Mouse (Mus musculus) 3134 (cell line): ENCODE measurements around the gene Mef2c.

ENCODE experiments used
- DNase-seq: peaks from one replicate; pipeline ENCODE4 v3.0.0-alpha.2; 2011; ENCODE audit warnings: low spot score; ENCODE audit not compliant: insufficient read length; ENCODE audit errors: extremely low read depth

Gene Mef2c

GRCm38 (mm10) chr13:83568759-83569256, 65.0 kb downstream of the Mef2c start:
- no peak for DNase-seq

- no peak for DNase-seq
Measured at GRCm38 (mm10) chr13:83571973-83572447, 68.2 kb downstream of the Mef2c start.

- DNase-seq: no peak
Measured at GRCm38 (mm10) chr13:83572469-83572868, 68.6 kb downstream of the Mef2c start.

GRCm38 (mm10) chr13:83573327-83573726, 69.5 kb downstream of the Mef2c start:
- no peak for DNase-seq

- no peak for DNase-seq
Measured at GRCm38 (mm10) chr13:83573855-83574583, 70.2 kb downstream of the Mef2c start.

- no peak for DNase-seq
Measured at GRCm38 (mm10) chr13:83574866-83575265, 71.0 kb downstream of the Mef2c start.

GRCm38 (mm10) chr13:83579410-83579809, 75.6 kb downstream of the Mef2c start:
- no peak for DNase-seq

- DNase-seq: no peak
Measured at GRCm38 (mm10) chr13:83580856-83581255, 77.0 kb downstream of the Mef2c start.

- DNase-seq: no peak
Measured at GRCm38 (mm10) chr13:83582564-83582963, 78.7 kb downstream of the Mef2c start.

- DNase-seq: no peak
Measured at GRCm38 (mm10) chr13:83583881-83584280, 80.0 kb downstream of the Mef2c start.

GRCm38 (mm10) chr13:83585359-83585758, 81.5 kb downstream of the Mef2c start:
- no peak for DNase-seq

- no peak for DNase-seq
Measured at GRCm38 (mm10) chr13:83588186-83588585, 84.4 kb downstream of the Mef2c start.

- no peak for DNase-seq
Measured at GRCm38 (mm10) chr13:83590886-83591285, 87.1 kb downstream of the Mef2c start.

GRCm38 (mm10) chr13:83595429-83595828, 91.6 kb downstream of the Mef2c start:
- no peak for DNase-seq

GRCm38 (mm10) chr13:83596989-83597738, 93.3 kb downstream of the Mef2c start:
- DNase-seq: no peak

- DNase-seq: no peak
Measured at GRCm38 (mm10) chr13:83597739-83598210, 93.9 kb downstream of the Mef2c start.

- DNase-seq: no peak
Measured at GRCm38 (mm10) chr13:83600301-83600700, 96.5 kb downstream of the Mef2c start.

- no peak for DNase-seq
Measured at GRCm38 (mm10) chr13:83601741-83602140, 97.9 kb downstream of the Mef2c start.

GRCm38 (mm10) chr13:83603373-83604265, 99.8 kb downstream of the Mef2c start:
- DNase-seq: peak; percentile 65

GRCm38 (mm10) chr13:83604320-83604719, 100.5 kb downstream of the Mef2c start:
- peak; percentile 19 for DNase-seq

- DNase-seq: no peak
Measured at GRCm38 (mm10) chr13:83604785-83605184, 101.0 kb downstream of the Mef2c start.
